Mouse (Mus musculus): ENCODE results near the gene Bcas3. TPM values are rescaled to one million over a fixed set of nuclear protein-coding genes. Genes with fewer than 3 reads are reported as not detected.

The Bcas3 gene
- polyA plus RNA-seq, 1 experiment from 2014 or later: 29.7 TPM

GRCm38 (mm10) chr11:85799456-85799855, 446.5 kb downstream of the Bcas3 start:
- WGBS: 93% methylated on average over 4 of the region's 4 CpGs
- ATAC-seq: no peak
- Histone ChIP-seq H3K36me3 (ENCODE audit: control insufficient read depth, insufficient read depth, low read length) (no peaks in the 10 kb centered on the region), H3K4me2 (ENCODE audit: low read length) (no peak overlapping the region), H3K4me1 (ENCODE audit: control insufficient read depth, insufficient read depth, low read depth, low read length) (no peaks in the 10 kb centered on the region), H3K4me3 (ENCODE audit: low read length) (no peak overlapping the region), H3K9me3 (ENCODE audit: control insufficient read depth, low read length) (no peaks in the 10 kb centered on the region), H3K27ac (ENCODE audit: low read depth, low read length) (no peak overlapping the region), H3K9ac (ENCODE audit: low read depth, low read length) (no peak overlapping the region), H3K27me3 (replicated peaks; ENCODE audit: control insufficient read depth, insufficient read depth, low read length) (no peaks in the 10 kb centered on the region)

- H3K9me3 ChIP-seq (ENCODE audit: control insufficient read depth, low read length): no peaks in the 10 kb centered on the region
These were observed 446.9 kb downstream of the Bcas3 start for GRCm38 (mm10) chr11:85799856-85800255.

GRCm38 (mm10) chr11:85800380-85800779, 447.4 kb downstream of the Bcas3 start:
- Histone ChIP-seq H3K4me1 (ENCODE audit: control insufficient read depth, insufficient read depth, low read depth, low read length) (no peaks in the 10 kb centered on the region), H3K27ac (ENCODE audit: low read depth, low read length) (no peak overlapping the region), H3K4me2 (ENCODE audit: low read length) (no peak overlapping the region), H3K9me3 (ENCODE audit: control insufficient read depth, low read length) (no peaks in the 10 kb centered on the region), H3K9ac (ENCODE audit: low read depth, low read length) (no peak overlapping the region), H3K4me3 (ENCODE audit: low read length) (no peak overlapping the region), H3K36me3 (ENCODE audit: control insufficient read depth, insufficient read depth, low read length) (no peaks in the 10 kb centered on the region), H3K27me3 (replicated peaks; ENCODE audit: control insufficient read depth, insufficient read depth, low read length) (no peaks in the 10 kb centered on the region)
- WGBS: 79% methylated on average over 11 of the region's 11 CpGs
- no peak for ATAC-seq

More at GRCm38 (mm10) chr11:85799856-85800255, 446.9 kb downstream of the Bcas3 start:
- Histone ChIP-seq H3K9ac (ENCODE audit: low read depth, low read length) (no peak overlapping the region), H3K27ac (ENCODE audit: low read depth, low read length) (no peak overlapping the region), H3K4me2 (ENCODE audit: low read length) (no peak overlapping the region), H3K36me3 (ENCODE audit: control insufficient read depth, insufficient read depth, low read length) (no peaks in the 10 kb centered on the region), H3K27me3 (replicated peaks; ENCODE audit: control insufficient read depth, insufficient read depth, low read length) (no peaks in the 10 kb centered on the region), H3K4me1 (ENCODE audit: control insufficient read depth, insufficient read depth, low read depth, low read length) (no peaks in the 10 kb centered on the region), H3K4me3 (ENCODE audit: low read length) (no peak overlapping the region)
- no peak for ATAC-seq
- 79% methylated on average over 19 of the region's 19 CpGs for WGBS

GRCm38 (mm10) chr11:85804048-85804447, 451.1 kb downstream of the Bcas3 start:
- H3K4me2 ChIP-seq (ENCODE audit: low read length): no peak overlapping the region

GRCm38 (mm10) chr11:85805779-85806178, 452.8 kb downstream of the Bcas3 start:
- Histone ChIP-seq H3K9me3 (ENCODE audit: control insufficient read depth, low read length) (no peaks in the 10 kb centered on the region), H3K4me2 (ENCODE audit: low read length) (no peak overlapping the region)

More at GRCm38 (mm10) chr11:85804048-85804447, 451.1 kb downstream of the Bcas3 start:
- H3K36me3 ChIP-seq (ENCODE audit: control insufficient read depth, insufficient read depth, low read length): no peaks in the 10 kb centered on the region
- H3K4me1 ChIP-seq (ENCODE audit: control insufficient read depth, insufficient read depth, low read depth, low read length): no peaks in the 10 kb centered on the region
- 82% methylated on average over 5 of the region's 5 CpGs for WGBS
- ATAC-seq: no peak
- no peak overlapping the region for H3K4me3 ChIP-seq (ENCODE audit: low read length)
- H3K9me3 ChIP-seq (ENCODE audit: control insufficient read depth, low read length): no peaks in the 10 kb centered on the region
- no peaks in the 10 kb centered on the region for H3K27me3 ChIP-seq (replicated peaks; ENCODE audit: control insufficient read depth, insufficient read depth, low read length)
- no peak overlapping the region for H3K27ac ChIP-seq (ENCODE audit: low read depth, low read length)
- H3K9ac ChIP-seq (ENCODE audit: low read depth, low read length): no peak overlapping the region

GRCm38 (mm10) chr11:85807353-85807752, 454.4 kb downstream of the Bcas3 start:
- H3K4me3 ChIP-seq (ENCODE audit: low read length): no peak overlapping the region
- no peak for ATAC-seq
- H3K9me3 ChIP-seq (ENCODE audit: control insufficient read depth, low read length): no peaks in the 10 kb centered on the region
- H3K27ac ChIP-seq (ENCODE audit: low read depth, low read length): no peak overlapping the region
- no peak overlapping the region for H3K4me2 ChIP-seq (ENCODE audit: low read length)
- WGBS: 81% methylated on average over 11 of the region's 11 CpGs
- H3K9ac ChIP-seq (ENCODE audit: low read depth, low read length): no peak overlapping the region
- H3K36me3 ChIP-seq (ENCODE audit: control insufficient read depth, insufficient read depth, low read length): no peaks in the 10 kb centered on the region
- no peaks in the 10 kb centered on the region for H3K27me3 ChIP-seq (replicated peaks; ENCODE audit: control insufficient read depth, insufficient read depth, low read length)
- no peaks in the 10 kb centered on the region for H3K4me1 ChIP-seq (ENCODE audit: control insufficient read depth, insufficient read depth, low read depth, low read length)

More at GRCm38 (mm10) chr11:85805779-85806178, 452.8 kb downstream of the Bcas3 start:
- Histone ChIP-seq H3K4me3 (ENCODE audit: low read length) (no peak overlapping the region), H3K36me3 (ENCODE audit: control insufficient read depth, insufficient read depth, low read length) (no peaks in the 10 kb centered on the region), H3K27ac (ENCODE audit: low read depth, low read length) (no peak overlapping the region), H3K4me1 (ENCODE audit: control insufficient read depth, insufficient read depth, low read depth, low read length) (no peaks in the 10 kb centered on the region), H3K9ac (ENCODE audit: low read depth, low read length) (no peak overlapping the region), H3K27me3 (replicated peaks; ENCODE audit: control insufficient read depth, insufficient read depth, low read length) (no peaks in the 10 kb centered on the region)
- ATAC-seq: no peak
- 88% methylated on average over 1 of the region's 1 CpGs for WGBS

- no peaks in the 10 kb centered on the region for H3K36me3 ChIP-seq (ENCODE audit: control insufficient read depth, insufficient read depth, low read length)
- WGBS: 83% methylated on average over 4 of the region's 4 CpGs
- no peaks in the 10 kb centered on the region for H3K4me1 ChIP-seq (ENCODE audit: control insufficient read depth, insufficient read depth, low read depth, low read length)
- no peak overlapping the region for H3K27ac ChIP-seq (ENCODE audit: low read depth, low read length)
- no peaks in the 10 kb centered on the region for H3K9me3 ChIP-seq (ENCODE audit: control insufficient read depth, low read length)
- ATAC-seq: no peak
- no peaks in the 10 kb centered on the region for H3K27me3 ChIP-seq (replicated peaks; ENCODE audit: control insufficient read depth, insufficient read depth, low read length)
- no peak overlapping the region for H3K4me3 ChIP-seq (ENCODE audit: low read length)
- no peak overlapping the region for H3K9ac ChIP-seq (ENCODE audit: low read depth, low read length)
- H3K4me2 ChIP-seq (ENCODE audit: low read length): no peak overlapping the region
These were observed 458.3 kb downstream of the Bcas3 start for GRCm38 (mm10) chr11:85811229-85811628.

- Histone ChIP-seq H3K27me3 (replicated peaks; ENCODE audit: control insufficient read depth, insufficient read depth, low read length) (no peaks in the 10 kb centered on the region), H3K4me1 (ENCODE audit: control insufficient read depth, insufficient read depth, low read depth, low read length) (no peaks in the 10 kb centered on the region), H3K4me2 (ENCODE audit: low read length) (no peak overlapping the region), H3K9me3 (ENCODE audit: control insufficient read depth, low read length) (no peaks in the 10 kb centered on the region), H3K36me3 (ENCODE audit: control insufficient read depth, insufficient read depth, low read length) (no peaks in the 10 kb centered on the region), H3K9ac (ENCODE audit: low read depth, low read length) (no peak overlapping the region), H3K27ac (ENCODE audit: low read depth, low read length) (no peak overlapping the region), H3K4me3 (ENCODE audit: low read length) (no peak overlapping the region)
- WGBS: 93% methylated on average over 5 of the region's 5 CpGs
- ATAC-seq: no peak
These were observed 458.7 kb downstream of the Bcas3 start for GRCm38 (mm10) chr11:85811676-85812075.

GRCm38 (mm10) chr11:85812201-85812966, 459.4 kb downstream of the Bcas3 start:
- Histone ChIP-seq H3K4me3 (ENCODE audit: low read length) (no peak overlapping the region), H3K4me2 (ENCODE audit: low read length) (no peak overlapping the region), H3K9me3 (ENCODE audit: control insufficient read depth, low read length) (no peaks in the 10 kb centered on the region), H3K27me3 (replicated peaks; ENCODE audit: control insufficient read depth, insufficient read depth, low read length) (no peaks in the 10 kb centered on the region), H3K36me3 (ENCODE audit: control insufficient read depth, insufficient read depth, low read length) (no peaks in the 10 kb centered on the region), H3K4me1 (ENCODE audit: control insufficient read depth, insufficient read depth, low read depth, low read length) (no peaks in the 10 kb centered on the region), H3K27ac (ENCODE audit: low read depth, low read length) (no peak overlapping the region), H3K9ac (ENCODE audit: low read depth, low read length) (no peak overlapping the region)
- WGBS: 82% methylated on average over 12 of the region's 12 CpGs
- no peak for ATAC-seq
